Mouse (Mus musculus): Measurements from ENCODE around the gene Grm2.

DNA sequence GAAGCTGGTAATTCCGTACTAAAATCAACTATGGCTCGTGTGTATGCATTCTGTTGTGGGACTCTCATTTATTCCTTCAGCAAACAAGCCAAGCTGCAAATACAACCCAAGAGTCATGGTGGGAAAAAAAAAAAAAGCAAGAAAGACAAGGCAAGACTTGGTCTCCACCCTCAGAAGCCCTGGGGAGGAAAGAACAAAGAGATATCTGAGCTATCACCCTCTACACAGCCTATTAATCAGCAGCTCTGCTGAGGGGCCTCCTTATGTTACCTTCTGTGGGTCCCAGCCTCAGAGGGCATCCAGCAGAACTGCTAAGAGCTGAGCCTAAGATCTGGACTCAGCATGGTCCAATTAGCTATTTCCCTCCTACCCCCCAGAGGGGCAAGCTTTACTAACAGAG lies 18.0 kb upstream of the Grm2 start:
- TF ChIP-seq CTCF (IDR thresholded peaks at IDR 0.05; ENCODE audit: borderline replicate concordance, insufficient read depth, low read length) (no peak), POLR2A (IDR thresholded peaks at IDR 0.05; ENCODE audit: low read depth, low read length) (no peak)
